Mouse (Mus musculus) lung, adult 2 months (tissue): ENCODE measurements around the gene Dnajb6.

Experiments
- CTCF ChIP-seq: fragments of 200-500 bp; IDR thresholded peaks from 2 replicates; pipeline ENCODE4 v1.5.1; 2011; ENCODE audit warnings: mild to moderate bottlenecking, low read length, control low read depth; ENCODE audit not compliant: insufficient read depth
- POLR2A ChIP-seq: fragments of 200-500 bp; IDR thresholded peaks from 2 replicates; pipeline ENCODE4 v1.6.1; 2011; ENCODE audit warnings: low read depth, mild to moderate bottlenecking, control low read depth, low read length, borderline replicate concordance; ENCODE audit errors: extremely low read depth

DNA sequence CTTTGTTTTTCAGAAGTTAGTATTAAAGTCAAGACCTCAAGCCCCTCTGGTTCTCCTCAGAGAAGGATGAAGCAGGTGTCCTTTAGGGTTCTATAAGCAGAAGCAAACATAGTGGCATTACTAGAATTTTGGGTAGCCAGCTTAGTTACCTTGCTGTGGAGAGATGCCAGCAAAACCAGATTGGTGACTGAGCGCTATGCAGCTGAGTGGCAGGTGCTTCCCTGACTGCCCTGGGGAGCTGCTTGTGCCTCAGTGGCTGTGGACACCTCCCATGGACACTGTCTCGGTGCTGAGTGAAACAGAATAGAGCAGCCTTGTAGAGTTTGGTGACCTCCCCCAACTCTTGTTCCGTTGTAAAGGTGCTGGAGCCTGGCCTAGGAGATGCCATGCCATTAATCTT lies 46.8 kb downstream of the Dnajb6 start:
- TF ChIP-seq POLR2A (no peak), CTCF (no peak)
